Mouse (Mus musculus) lung, embryonic 16.5 days (tissue): ENCODE measurements around the gene Vmn2r98. TPM values are rescaled to one million over a fixed set of nuclear protein-coding genes. Genes with fewer than 3 reads are reported as not detected.
"Not testable (repeated sequence)": the region's sequence is repeated elsewhere in the genome, so short reads cannot be mapped to it uniquely, and the experiment has no call there.

Source experiments
- ATAC-seq: fragments of 200-750 bp; cut with Nextera tagmentation; 2 replicates; pipeline ENCODE4 v1.8.0; 2017; ENCODE audit warnings: low read depth, mild to moderate bottlenecking, moderate library complexity
- H3K27ac ChIP-seq: fragments of 300-500 bp; sonication (generic); 2 replicates; pipeline ENCODE4 v1.5.1; 2014; ENCODE audit warnings: mild to moderate bottlenecking, control low read depth, low read length
- H3K27me3 ChIP-seq: fragments of 300-500 bp; sonication (generic); 2 replicates; pipeline ENCODE4 v1.6.1; 2014; ENCODE audit warnings: low read depth, low read length, mixed read lengths; ENCODE audit not compliant: control insufficient read depth, insufficient read depth
- H3K36me3 ChIP-seq: fragments of 300-500 bp; sonication (generic); 2 replicates; pipeline ENCODE4 v1.6.1; 2014; ENCODE audit warnings: low read length; ENCODE audit not compliant: control insufficient read depth, insufficient read depth
- H3K4me1 ChIP-seq: fragments of 300-500 bp; sonication (generic); replicated peaks from 2 replicates; pipeline ENCODE4 v1.6.1; 2014; ENCODE audit warnings: low read length, mixed read lengths; ENCODE audit not compliant: control insufficient read depth, insufficient read depth
- H3K4me2 ChIP-seq: fragments of 300-500 bp; sonication (generic); 2 replicates; pipeline ENCODE4 v1.6.1; 2014; ENCODE audit warnings: low read depth, low read length, control low read depth
- H3K4me3 ChIP-seq: fragments of 300-500 bp; sonication (generic); 2 replicates; pipeline ENCODE4 v1.5.1; 2014; ENCODE audit warnings: mild to moderate bottlenecking, low read length, control low read depth
- H3K9ac ChIP-seq: fragments of 300-500 bp; sonication (generic); 2 replicates; pipeline ENCODE4 v1.6.1; 2014; ENCODE audit warnings: low read length, control low read depth
- H3K9me3 ChIP-seq: fragments of 300-500 bp; sonication (generic); 2 replicates; pipeline ENCODE4 v1.6.1; 2016; ENCODE audit warnings: low read length; ENCODE audit not compliant: control insufficient read depth
- WGBS: fragments of 180-500 bp; shearing (Covaris S2); extraction: QIAGEN DNeasy Blood & Tissue Kit; methylation state at CpG from one replicate; pipeline ENCODE4 v1.1.7; 2014; 5-methylcytosine and 5-hydroxymethylcytosine counted together
- polyA plus RNA-seq: library from polyadenylated mRNA; unstranded; fragments of >200 nt; fragmentation: Nextera tagmentation; extraction: Ambion mirVana; gene quantifications from 2 replicates; pipeline ENCODE4 v1.2.1, GENCODE M21; 2015

The Vmn2r98 gene
- polyA plus RNA-seq, result not detected in 2 replicates

GRCm38 (mm10) chr17:19053160-19053559 is at the start of gene Vmn2r98:
Vmn2r98 (plus strand) TSS chr17:19053460.
- H3K9ac ChIP-seq, H3K4me3 ChIP-seq, H3K9me3 ChIP-seq, H3K4me2 ChIP-seq, ATAC-seq, H3K36me3 ChIP-seq, H3K27me3 ChIP-seq, H3K27ac ChIP-seq, H3K4me1 ChIP-seq: not testable (repeated sequence)

GRCm38 (mm10) chr17:19031441-19031840 is 21.8 kb upstream of the Vmn2r98 start:
- not testable (repeated sequence) for H3K9ac ChIP-seq, H3K9me3 ChIP-seq, H3K27ac ChIP-seq, H3K36me3 ChIP-seq, H3K4me1 ChIP-seq, H3K27me3 ChIP-seq, H3K4me2 ChIP-seq, ATAC-seq, H3K4me3 ChIP-seq
- 58% methylated on average over 1 of the region's 1 CpGs for WGBS

GRCm38 (mm10) chr17:19031962-19032361 is 21.3 kb upstream of the Vmn2r98 start:
- ATAC-seq, result no peak
- Histone ChIP-seq H3K4me3 (no peak overlapping the region), H3K9me3 (no peaks in the 10 kb centered on the region; the same call in 1 of the 2 replicates), H3K4me1 (no peaks in the 10 kb centered on the region), H3K9ac (no peak overlapping the region), H3K36me3 (no peaks in the 10 kb centered on the region), H3K27ac (no peak overlapping the region), H3K27me3 (no peaks in the 10 kb centered on the region), H3K4me2 (no peak overlapping the region)
- WGBS, result 61% methylated on average over 2 of the region's 2 CpGs

GRCm38 (mm10) chr17:19032721-19033120 is 20.5 kb upstream of the Vmn2r98 start:
- ATAC-seq, result no peak
- no peak overlapping the region for H3K4me2 ChIP-seq
- no peaks in the 10 kb centered on the region; the same call in 1 of the 2 replicates for H3K9me3 ChIP-seq
- no peak overlapping the region for H3K4me3 ChIP-seq
- H3K27me3 ChIP-seq, result no peaks in the 10 kb centered on the region
- H3K36me3 ChIP-seq, result no peaks in the 10 kb centered on the region
- H3K27ac ChIP-seq, result no peak overlapping the region
- WGBS, result 54% methylated on average over 3 of the region's 3 CpGs
- H3K4me1 ChIP-seq, result no peaks in the 10 kb centered on the region
- H3K9ac ChIP-seq, result no peak overlapping the region

Other genes starting within 250 kb of the Vmn2r98 start
- gene Vmn2r97, start 139.2 kb upstream of the Vmn2r98 start, polyA plus RNA-seq, result not detected in 2 replicates